In the genomic region with DNA sequence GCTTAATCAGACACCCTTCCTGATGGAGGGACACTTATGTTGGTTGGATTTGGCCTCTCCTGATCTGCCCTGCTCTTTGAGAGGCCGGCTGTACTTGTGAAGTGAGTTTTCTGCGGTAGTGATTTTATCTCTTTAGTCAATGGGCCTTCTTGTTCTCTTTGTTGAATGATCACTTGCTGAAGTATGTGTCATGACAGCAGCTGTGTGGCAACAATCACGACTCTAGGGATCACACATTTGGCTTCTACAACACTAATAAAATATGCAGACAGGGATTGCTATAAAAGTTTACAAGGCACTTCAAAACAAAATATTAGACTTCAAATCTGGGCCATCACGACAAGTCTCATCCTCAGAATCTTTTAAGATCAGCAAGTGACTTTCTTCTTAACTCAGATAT, we compare ENCODE assay signal across 20 mouse cellular contexts. TPM values are rescaled to one million over a fixed set of nuclear protein-coding genes. Genes with fewer than 3 reads are reported as not detected.
DNase-seq lines count a peak whose midpoint lies in the region; ATAC-seq and TF ChIP-seq lines count a peak whose summit lies in the region.
"Had no signal": no experiment of that assay in that cellular context is flagged by ENCODE, and none has a peak within 500 bp of the region (broad histone marks: within the 10 kb centered on the region; RNA-seq: fewer than 3 reads in every experiment).

No protein-coding gene starts in this region.

- no peak overlapping the region for H3ac ChIP-seq in myocyte (ENCODE audit: control insufficient read depth, insufficient read length)

- TF ChIP-seq CTCF in kidney, adult 2 months (conservative IDR thresholded peaks at IDR 0.05; ENCODE audit: insufficient read depth, insufficient read length, low read depth, low read length): no peak
- no peak for TF ChIP-seq CTCF in lung, embryonic 14.5 days (IDR thresholded peaks at IDR 0.05; ENCODE audit: low read depth)

- H3K4me1 ChIP-seq in kidney, adult 2 months (ENCODE audit: control insufficient read depth, insufficient read depth, low read length): no peaks in the 10 kb centered on the region
- peaks cover 3% of the 10 kb centered on the region; the same call in 1 of the 2 replicates for H3K4me1 ChIP-seq in lung, embryonic 14.5 days (ENCODE audit: insufficient read depth)
- H3K4me1 ChIP-seq in forebrain, embryonic 11.5 days (replicated peaks; ENCODE audit: control insufficient read depth, insufficient read depth, low read length): no peaks in the 10 kb centered on the region
- H3K4me1 ChIP-seq: embryonic facial prominence, embryonic 15.5 days; forebrain, embryonic 10.5 days; forebrain, embryonic 15.5 days; hindbrain, embryonic 15.5 days had no signal

- no peak for TF ChIP-seq POLR2A in kidney, adult 2 months (IDR thresholded peaks at IDR 0.05; ENCODE audit: low read depth, low read length)
- TF ChIP-seq POLR2A in myocyte (IDR thresholded peaks at IDR 0.05; ENCODE audit: insufficient read length, low read depth): no peak

- no peaks in the 10 kb centered on the region for H3K79me2 ChIP-seq in myocyte (ENCODE audit: control insufficient read depth, insufficient read depth)

- no peaks in the 10 kb centered on the region for H3K36me3 ChIP-seq in kidney, adult 2 months (ENCODE audit: control insufficient read depth, insufficient read depth, low read length)
- H3K36me3 ChIP-seq in lung, embryonic 14.5 days (ENCODE audit: insufficient read depth): no peaks in the 10 kb centered on the region
- no peaks in the 10 kb centered on the region for H3K36me3 ChIP-seq in myocyte (ENCODE audit: control insufficient read depth, insufficient read depth)
- no peaks in the 10 kb centered on the region for H3K36me3 ChIP-seq in forebrain, embryonic 11.5 days (ENCODE audit: control insufficient read depth, insufficient read depth, low read length)
- H3K36me3 ChIP-seq: embryonic facial prominence, embryonic 15.5 days; forebrain, embryonic 10.5 days; forebrain, embryonic 15.5 days; heart, embryonic 12.5 days; hindbrain, embryonic 15.5 days had no signal

- no peaks in the 10 kb centered on the region for H3K9me3 ChIP-seq in lung, embryonic 14.5 days (ENCODE audit: low read depth, low read length)
- no peaks in the 10 kb centered on the region for H3K9me3 ChIP-seq in forebrain, embryonic 11.5 days (ENCODE audit: control insufficient read depth, low read length)
- H3K9me3 ChIP-seq: embryonic facial prominence, embryonic 15.5 days; forebrain, embryonic 15.5 days; hindbrain, embryonic 15.5 days had no signal

- no peak overlapping the region for H3K4me2 ChIP-seq in lung, embryonic 14.5 days
- peak overlapping the region; percentile 18 for H3K4me2 ChIP-seq in myocyte (ENCODE audit: low read depth)
- no peak overlapping the region for H3K4me2 ChIP-seq in forebrain, embryonic 11.5 days (ENCODE audit: low read depth, low read length, severe bottlenecking)
- H3K4me2 ChIP-seq: embryonic facial prominence, embryonic 15.5 days; forebrain, embryonic 15.5 days; heart, embryonic 12.5 days; hindbrain, embryonic 15.5 days had no signal

- H3K27me3 ChIP-seq in kidney, adult 2 months (replicated peaks; ENCODE audit: control insufficient read depth, insufficient read depth, low read length): no peaks in the 10 kb centered on the region
- H3K27me3 ChIP-seq in lung, embryonic 14.5 days (ENCODE audit: insufficient read depth, low read length): no peaks in the 10 kb centered on the region
- no peaks in the 10 kb centered on the region for H3K27me3 ChIP-seq in myocyte (ENCODE audit: control insufficient read depth, insufficient read depth, insufficient read length)
- no peaks in the 10 kb centered on the region for H3K27me3 ChIP-seq in forebrain, embryonic 11.5 days (ENCODE audit: control insufficient read depth, insufficient read depth, low read length)
- H3K27me3 ChIP-seq: embryonic facial prominence, embryonic 15.5 days; forebrain, embryonic 15.5 days; hindbrain, embryonic 15.5 days had no signal

- no peak overlapping the region for H3K4me3 ChIP-seq in kidney, adult 2 months (ENCODE audit: insufficient read depth, low read depth, low read length)
- H3K4me3 ChIP-seq in lung, embryonic 14.5 days (ENCODE audit: low read depth, low read length): no peak overlapping the region
- no peak overlapping the region for H3K4me3 ChIP-seq in myocyte
- H3K4me3 ChIP-seq in forebrain, embryonic 11.5 days (ENCODE audit: low read depth, low read length): no peak overlapping the region
- H3K4me3 ChIP-seq: embryonic facial prominence, embryonic 15.5 days; erythroblast, embryonic 14.5 days; forebrain, embryonic 10.5 days; forebrain, embryonic 15.5 days; heart, embryonic 12.5 days; hindbrain, embryonic 15.5 days had no signal

- 76% methylated on average over 4 of the region's 4 CpGs for WGBS in kidney, adult 2 months
- 22% methylated on average over 4 of the region's 4 CpGs for WGBS in lung, embryonic 14.5 days
- 77% methylated on average over 4 of the region's 4 CpGs for WGBS in forebrain, embryonic 11.5 days

- peak; percentile 38; the same call in 1 of the 2 replicates for ATAC-seq in lung, embryonic 14.5 days (ENCODE audit: insufficient read depth)
- no peak for ATAC-seq in forebrain, embryonic 11.5 days (replicated peaks; ENCODE audit: low FRiP score)
- ATAC-seq: forebrain, embryonic 15.5 days had no signal

- no peak overlapping the region for H3K27ac ChIP-seq in kidney, adult 2 months (ENCODE audit: insufficient read depth, low read depth, low read length)
- H3K27ac ChIP-seq in lung, embryonic 14.5 days (ENCODE audit: low read depth): no peak overlapping the region
- no peak overlapping the region for H3K27ac ChIP-seq in forebrain, embryonic 11.5 days (ENCODE audit: low read depth, low read length)
- H3K27ac ChIP-seq: embryonic facial prominence, embryonic 15.5 days; forebrain, embryonic 10.5 days; forebrain, embryonic 15.5 days; hindbrain, embryonic 15.5 days had no signal

- peak; percentile 8 for DNase-seq in kidney, adult 2 months
- no peak for DNase-seq in kidney, adult 9 months
- peak; percentile 68 for DNase-seq in lung, embryonic 14.5 days
- no peak for DNase-seq in lung, postnatal 14 days
- DNase-seq in lung, postnatal 36 days: peak; percentile 32
- no peak for DNase-seq in lung, adult 18-20 months
- DNase-seq in forebrain, embryonic 11.5 days (ENCODE audit: low spot score): no peak
- DNase-seq: adrenal gland, postnatal 10 days; cerebellum, adult 11 months; cerebellum, adult 8-10 months; cerebellum, postnatal 14 days; embryo, embryonic 11 days; gastrocnemius, postnatal 10 days had no signal

- H3K9ac ChIP-seq in lung, embryonic 14.5 days: no peak overlapping the region
- H3K9ac ChIP-seq in forebrain, embryonic 11.5 days (ENCODE audit: low read length): no peak overlapping the region
- H3K9ac ChIP-seq: embryonic facial prominence, embryonic 15.5 days; forebrain, embryonic 15.5 days; heart, embryonic 12.5 days; hindbrain, embryonic 15.5 days had no signal

TF ChIP-seq in myocyte, 11 proteins besides CTCF, POLR2A, EP300 and RAD21:
- TF ChIP-seq POLR2AphosphoS2 (IDR thresholded peaks at IDR 0.05; ENCODE audit: insufficient read length, low read depth) (no peak), MYOD1 (IDR thresholded peaks at IDR 0.05; ENCODE audit: control insufficient read depth in 1 of 3, insufficient read length in 2 of 3, low read depth in 2 of 3) (peak in 2 of 3 experiments; percentile 20 to 49), CEBPB (IDR thresholded peaks at IDR 0.05; ENCODE audit: insufficient read depth, poor library complexity, severe bottlenecking) (peak; percentile 54), TCF3 (IDR thresholded peaks at IDR 0.05; ENCODE audit: insufficient read length, low read depth) (peak; percentile 5)

RNA-seq across cellular contexts. Expression of gene Rbms1, which starts 57.8 kb away (rescaled TPM):
- 73.8 and 88.4 TPM in 2 replicates for polyA plus RNA-seq in kidney, adult 2 months (2012; rRNA removed)
- 127 and 136 TPM in 2 replicates for polyA plus RNA-seq in lung, embryonic 14.5 days (2014; fragmentation: Nextera tagmentation; extraction: Ambion mirVana)
- 34.8 TPM for polyA plus RNA-seq in myocyte (2012; fragmentation: generic; extraction: Trizol)
- polyA plus RNA-seq in forebrain, embryonic 11.5 days (2014; fragmentation: Nextera tagmentation; extraction: Ambion mirVana): 37.8 and 39.5 TPM in 2 replicates

Comparison
In these comparisons a context has a peak if more than half of its experiments do, and no peak if none do; other contexts are left out.
1. DNase-seq: peak in kidney, adult 2 months (single experiment), lung, embryonic 14.5 days (single experiment) and lung, postnatal 36 days (single experiment); none in kidney, adult 9 months (single experiment), lung, postnatal 14 days (single experiment), lung, adult 18-20 months (0 of 2) and forebrain, embryonic 11.5 days (single experiment).